Comparison of ENCODE assay signal across 8 mouse cellular contexts in the genomic region with DNA sequence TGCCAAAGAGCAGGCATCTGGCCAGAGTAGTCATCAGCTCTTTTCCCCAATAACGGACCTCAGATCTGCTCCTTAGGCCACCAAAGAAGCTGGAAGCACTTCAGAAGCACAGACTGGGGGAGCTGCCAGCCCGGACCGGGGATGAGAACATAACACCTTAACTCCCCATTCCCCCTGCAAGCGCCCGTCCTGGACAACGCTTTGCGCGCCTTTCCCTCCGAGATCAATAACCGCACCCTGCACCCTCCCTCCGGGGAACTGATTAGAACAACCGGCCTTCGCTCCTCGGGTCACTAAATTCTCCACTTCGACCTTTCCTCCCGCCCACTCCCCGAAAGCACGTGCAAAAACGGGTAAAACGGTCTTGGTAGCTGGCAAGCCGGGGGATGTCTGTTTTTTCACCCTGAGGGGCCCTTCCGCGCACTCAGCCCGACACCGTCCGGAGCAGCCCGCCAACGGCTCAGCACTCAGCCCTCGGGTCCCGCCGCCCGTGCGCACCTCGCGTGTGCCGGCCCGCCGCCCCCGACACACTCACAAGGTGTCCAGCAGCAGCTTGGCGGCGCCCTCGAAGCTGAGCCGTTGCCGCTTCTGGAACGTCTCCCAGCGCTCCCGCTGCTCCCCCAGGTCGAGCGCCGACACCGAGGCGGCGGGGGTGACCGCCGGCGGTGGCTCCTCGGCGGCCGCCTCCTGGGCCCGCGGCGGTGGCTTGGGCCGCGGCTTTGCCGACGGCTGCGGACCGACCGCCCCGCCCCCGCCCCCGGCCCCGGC. TPM values are rescaled to one million over a fixed set of nuclear protein-coding genes. Genes with fewer than 3 reads are reported as not detected.
DNase-seq lines count a peak whose midpoint lies in the region; ATAC-seq lines count a peak whose summit lies in the region.

No protein-coding gene starts in this region.

- 0 out of 2 replicates have a peak, but pooled peaks cover 2% of the 10 kb centered on the region for H3K27me3 ChIP-seq in intestine, embryonic 15.5 days (replicated peaks)
- H3K27me3 ChIP-seq in midbrain, embryonic 15.5 days (replicated peaks): no peaks in the 10 kb centered on the region

- H3K4me2 ChIP-seq in intestine, embryonic 15.5 days (replicated peaks): peak overlapping the region; percentile 92
- H3K4me2 ChIP-seq in midbrain, embryonic 15.5 days: peak overlapping the region; percentile 83

- peak; percentile 82 for ATAC-seq in intestine, embryonic 15.5 days
- ATAC-seq in midbrain, embryonic 15.5 days (replicated peaks): peak; percentile 84

- H3K9me3 ChIP-seq in intestine, embryonic 15.5 days: no peaks in the 10 kb centered on the region
- H3K9me3 ChIP-seq in midbrain, embryonic 15.5 days: no peaks in the 10 kb centered on the region

- H3K9ac ChIP-seq in intestine, embryonic 15.5 days: peak overlapping the region; percentile 69
- H3K9ac ChIP-seq in midbrain, embryonic 15.5 days: peak overlapping the region; percentile 87

- DNase-seq in urinary bladder, adult 18-20 months (ENCODE audit: low spot score in 2 of 2): peak; percentile 34 to 67
- no peak for DNase-seq in urinary bladder, postnatal 10 days (ENCODE audit: low spot score)
- peak; percentile 31 for DNase-seq in embryo, embryonic 11.5 days (ENCODE audit: low read depth, low spot score)
- DNase-seq in gastrocnemius, postnatal 4 days (ENCODE audit: low spot score in 2 of 2): peak; percentile 35 to 68
- DNase-seq in liver: peak; percentile 73
- peak; percentile 26 to 34 for DNase-seq in spleen, postnatal 36 days (ENCODE audit: low spot score in 2 of 2)

- H3K4me1 ChIP-seq in intestine, embryonic 15.5 days (replicated peaks): 0 out of 2 replicates have a peak, but pooled peaks cover 6% of the 10 kb centered on the region
- H3K4me1 ChIP-seq in midbrain, embryonic 15.5 days: peaks cover 16% of the 10 kb centered on the region

- 0% methylated on average over 69 of the region's 73 CpGs for WGBS in intestine, embryonic 15.5 days
- under 1% methylated on average over 70 of the region's 73 CpGs for WGBS in midbrain, embryonic 15.5 days

- no peaks in the 10 kb centered on the region for H3K36me3 ChIP-seq in intestine, embryonic 15.5 days
- H3K36me3 ChIP-seq in midbrain, embryonic 15.5 days (replicated peaks): 0 out of 2 replicates have a peak, but pooled peaks cover 8% of the 10 kb centered on the region

- peak overlapping the region; percentile 78 for H3K27ac ChIP-seq in intestine, embryonic 15.5 days
- peak overlapping the region; percentile 87 for H3K27ac ChIP-seq in midbrain, embryonic 15.5 days

- H3K4me3 ChIP-seq in intestine, embryonic 15.5 days (replicated peaks): peak overlapping the region; percentile 86
- H3K4me3 ChIP-seq in midbrain, embryonic 15.5 days: peak overlapping the region; percentile 94

RNA-seq across cellular contexts. Expression of gene Cenpv, which starts 0.6 kb away (rescaled TPM):
- total RNA-seq in gastrocnemius, postnatal 4 days (2021): 10 to 100 TPM; 13.6 to 22.4 TPM
- polyA plus RNA-seq in intestine, embryonic 15.5 days (2015; fragmentation: Nextera tagmentation; extraction: Ambion mirVana): 35.6 and 44.9 TPM in 2 replicates
- polyA plus RNA-seq in midbrain, embryonic 15.5 days (2015; fragmentation: Nextera tagmentation; extraction: Ambion mirVana): 67.0 and 67.3 TPM in 2 replicates

RNA-seq across cellular contexts. Expression of gene Ubb, which starts 12.5 kb away (rescaled TPM):
- total RNA-seq in gastrocnemius, postnatal 4 days (2021): 1,000 to 10,000 TPM; 1,167 to 1,215 TPM
- polyA plus RNA-seq in intestine, embryonic 15.5 days (2015; fragmentation: Nextera tagmentation; extraction: Ambion mirVana): 2,561 and 2,687 TPM in 2 replicates
- polyA plus RNA-seq in midbrain, embryonic 15.5 days (2015; fragmentation: Nextera tagmentation; extraction: Ambion mirVana): 4,689 and 4,874 TPM in 2 replicates

RNA-seq across cellular contexts. Expression of gene Trpv2, which starts 35.8 kb away (rescaled TPM):
- 1 to 10 TPM; 3.6 to 4.7 TPM for total RNA-seq in gastrocnemius, postnatal 4 days (2021)
- 10.0 and 10.7 TPM in 2 replicates for polyA plus RNA-seq in intestine, embryonic 15.5 days (2015; fragmentation: Nextera tagmentation; extraction: Ambion mirVana)
- polyA plus RNA-seq in midbrain, embryonic 15.5 days (2015; fragmentation: Nextera tagmentation; extraction: Ambion mirVana): 35.8 and 38.8 TPM in 2 replicates
